Mouse (Mus musculus): Measurements from ENCODE around the gene Rbfox1. TPM values are rescaled to one million over a fixed set of nuclear protein-coding genes. Genes with fewer than 3 reads are reported as not detected.
A peak's percentile ranks its signal among the peaks of the same experiment; 100 is the strongest.

Rbfox1 gene
- polyA plus RNA-seq, 1 experiment from 2014 or later: 2.2 TPM

DNA sequence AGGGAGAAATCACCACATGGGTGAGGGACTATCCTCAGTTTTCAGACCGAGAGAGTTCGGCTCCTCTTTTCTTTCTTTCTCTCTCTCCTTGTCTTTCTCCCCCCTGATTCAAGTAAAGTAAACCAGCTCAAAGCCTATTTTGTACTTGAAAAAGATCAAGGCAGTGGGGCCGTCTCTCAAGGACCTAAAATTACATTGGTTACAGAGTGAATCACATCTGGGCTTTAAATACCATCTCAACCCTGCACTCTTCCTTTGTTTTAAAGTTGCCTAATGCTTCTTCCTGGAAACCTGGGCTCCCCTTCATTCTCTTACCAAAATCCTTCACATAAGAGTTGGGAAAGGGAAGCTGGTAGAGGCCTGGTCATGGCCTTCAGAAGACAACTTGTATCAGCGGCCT is 1267.2 kb downstream of the Rbfox1 start:
- Histone ChIP-seq H3K27me3 (replicated peaks) (peaks cover 4% of the 10 kb centered on the region; the same call in 1 of the 2 replicates), H3K9ac (no peak overlapping the region), H3K36me3 (no peaks in the 10 kb centered on the region), H3K4me2 (no peak overlapping the region), H3K4me1 (replicated peaks) (peaks cover 22% of the 10 kb centered on the region), H3K27ac (ENCODE audit: poor library complexity, severe bottlenecking) (no peak overlapping the region), H3K4me3 (no peak overlapping the region), H3K9me3 (replicated peaks) (no peaks in the 10 kb centered on the region)
- 88% methylated on average over 4 of the region's 4 CpGs for WGBS
- ATAC-seq (ENCODE audit: insufficient number of reproducible peaks, low FRiP score): no peak

- no peak; the same call in 1 of the 2 replicates for ATAC-seq (ENCODE audit: insufficient number of reproducible peaks, low FRiP score)
- Histone ChIP-seq H3K4me2 (no peak overlapping the region), H3K27me3 (replicated peaks) (peaks cover 4% of the 10 kb centered on the region; the same call in 1 of the 2 replicates), H3K9ac (no peak overlapping the region), H3K9me3 (replicated peaks) (no peaks in the 10 kb centered on the region), H3K4me1 (replicated peaks) (peaks cover 22% of the 10 kb centered on the region), H3K27ac (ENCODE audit: poor library complexity, severe bottlenecking) (0 out of 2 replicates have a peak overlapping the region, but pooled peaks have one; percentile 21), H3K4me3 (no peak overlapping the region), H3K36me3 (no peaks in the 10 kb centered on the region)
- WGBS: 69% methylated on average over 3 of the region's 3 CpGs
These were observed 1269.5 kb downstream of the Rbfox1 start for GRCm38 (mm10) chr16:7154671-7155070.

DNA sequence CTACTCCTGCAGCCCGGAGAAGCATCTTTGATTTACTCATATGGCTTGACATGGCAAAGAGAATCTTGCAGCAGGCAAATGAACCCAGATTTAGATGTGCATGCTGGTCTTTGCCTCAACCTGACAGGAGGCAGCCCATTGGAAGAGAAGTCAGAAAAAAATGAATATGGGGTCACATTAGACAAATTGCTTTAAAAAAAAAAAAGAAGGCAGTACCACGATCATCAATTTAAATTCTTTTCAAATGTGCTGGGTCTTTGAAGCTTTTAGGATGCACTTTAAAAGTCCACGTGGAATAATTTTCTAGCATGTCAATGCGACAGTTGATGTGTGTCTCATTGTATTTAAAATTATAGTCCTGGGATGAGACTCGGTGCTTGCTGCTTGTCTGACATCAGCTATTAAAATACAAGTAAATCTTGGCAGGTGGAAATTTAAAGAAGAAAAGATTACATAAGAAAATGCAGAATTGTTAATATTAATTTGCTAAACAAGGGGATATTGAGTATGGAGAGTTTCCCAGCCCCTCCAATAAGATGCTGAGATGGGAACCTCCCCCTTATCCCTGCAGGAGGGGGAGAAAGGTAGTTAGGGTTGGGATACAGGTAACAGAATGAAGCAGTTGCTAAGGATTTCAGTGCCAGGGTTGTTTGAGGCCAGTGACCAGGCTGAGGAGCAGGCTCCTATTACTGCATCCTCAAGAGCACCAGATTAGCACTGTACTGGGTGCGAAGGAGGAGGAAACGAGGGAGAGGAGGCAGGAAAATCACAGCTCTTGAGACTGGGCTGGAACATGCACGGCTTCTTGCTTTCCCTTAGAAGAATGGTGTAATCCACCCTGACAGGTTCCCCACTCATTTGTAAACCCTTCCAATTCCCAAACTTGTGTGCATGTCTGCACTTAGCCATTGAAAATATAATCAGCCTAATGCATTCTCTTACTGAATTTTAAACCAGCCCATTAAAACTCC is 1274.0 kb downstream of the Rbfox1 start:
- no peak overlapping the region for H3K4me3 ChIP-seq
- H3K9ac ChIP-seq: no peak overlapping the region
- ATAC-seq (ENCODE audit: insufficient number of reproducible peaks, low FRiP score): no peak
- H3K27me3 ChIP-seq (replicated peaks): peaks cover 4% of the 10 kb centered on the region; the same call in 1 of the 2 replicates
- no peaks in the 10 kb centered on the region for H3K9me3 ChIP-seq (replicated peaks)
- H3K4me1 ChIP-seq (replicated peaks): peaks cover 15% of the 10 kb centered on the region
- H3K27ac ChIP-seq (ENCODE audit: poor library complexity, severe bottlenecking): no peak overlapping the region
- 72% methylated on average over 8 of the region's 8 CpGs for WGBS
- H3K4me2 ChIP-seq: no peak overlapping the region
- H3K36me3 ChIP-seq: no peaks in the 10 kb centered on the region

GRCm38 (mm10) chr16:7159827-7160217 is 1274.7 kb downstream of the Rbfox1 start:
- Histone ChIP-seq H3K36me3 (no peaks in the 10 kb centered on the region), H3K4me3 (no peak overlapping the region), H3K27ac (ENCODE audit: poor library complexity, severe bottlenecking) (no peak overlapping the region), H3K4me1 (replicated peaks) (peaks cover 10% of the 10 kb centered on the region), H3K9me3 (replicated peaks) (no peaks in the 10 kb centered on the region), H3K9ac (no peak overlapping the region), H3K4me2 (no peak overlapping the region), H3K27me3 (replicated peaks) (peaks cover 2% of the 10 kb centered on the region; the same call in 1 of the 2 replicates)
- 88% methylated on average over 6 of the region's 6 CpGs for WGBS
- no peak for ATAC-seq (ENCODE audit: insufficient number of reproducible peaks, low FRiP score)

DNA sequence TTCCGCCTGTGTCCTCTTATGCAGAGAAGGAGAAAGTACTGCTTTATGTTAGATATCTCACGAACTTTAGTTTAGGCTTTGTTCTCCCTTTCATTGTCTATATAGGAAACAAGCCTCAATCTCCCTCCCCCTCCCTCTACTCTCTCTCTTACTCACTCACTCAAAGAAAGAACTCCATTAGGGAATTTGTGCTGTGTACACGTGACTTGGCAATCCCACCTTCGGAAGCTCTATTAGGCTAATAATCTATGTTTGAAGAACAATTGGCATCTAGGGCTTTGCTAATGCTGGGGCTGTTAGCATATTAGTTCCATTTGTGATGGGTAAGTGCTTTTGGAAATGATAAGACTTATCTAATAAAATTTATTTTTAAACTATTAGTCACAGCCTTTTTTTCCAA is 1277.0 kb downstream of the Rbfox1 start:
- Histone ChIP-seq H3K9ac (no peak overlapping the region), H3K4me2 (no peak overlapping the region), H3K4me1 (replicated peaks) (peaks cover 8% of the 10 kb centered on the region), H3K36me3 (no peaks in the 10 kb centered on the region), H3K27me3 (replicated peaks) (no peaks in the 10 kb centered on the region), H3K27ac (ENCODE audit: poor library complexity, severe bottlenecking) (no peak overlapping the region), H3K9me3 (replicated peaks) (no peaks in the 10 kb centered on the region), H3K4me3 (no peak overlapping the region)
- 72% methylated on average over 4 of the region's 4 CpGs for WGBS
- ATAC-seq (ENCODE audit: insufficient number of reproducible peaks, low FRiP score): no peak

DNA sequence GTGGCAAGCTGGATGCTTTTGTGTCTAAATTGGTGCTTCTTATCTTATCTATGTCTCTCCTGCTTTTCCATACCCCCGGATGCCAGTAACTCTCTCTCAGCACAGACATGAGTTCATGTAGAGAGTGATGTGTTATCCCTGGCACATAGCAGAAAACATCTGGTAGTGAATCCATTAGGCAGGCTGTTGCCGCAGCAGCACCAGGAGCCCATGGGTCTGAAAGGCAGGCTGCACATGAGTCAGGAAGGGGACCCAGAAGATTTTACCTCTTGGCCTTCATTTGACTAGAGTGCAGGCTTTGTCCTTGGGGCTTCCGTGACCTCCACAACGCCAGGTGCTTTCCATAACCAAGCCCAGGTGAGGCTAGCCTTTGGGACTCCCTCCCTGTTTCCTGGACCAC is 1278.5 kb downstream of the Rbfox1 start:
- Histone ChIP-seq H3K4me3 (no peak overlapping the region), H3K4me2 (no peak overlapping the region), H3K27ac (ENCODE audit: poor library complexity, severe bottlenecking) (no peak overlapping the region), H3K9ac (no peak overlapping the region), H3K4me1 (replicated peaks) (peaks cover 13% of the 10 kb centered on the region), H3K36me3 (no peaks in the 10 kb centered on the region), H3K9me3 (replicated peaks) (no peaks in the 10 kb centered on the region), H3K27me3 (replicated peaks) (no peaks in the 10 kb centered on the region)
- no peak for ATAC-seq (ENCODE audit: insufficient number of reproducible peaks, low FRiP score)
- WGBS: 48% methylated on average over 4 of the region's 4 CpGs

DNA sequence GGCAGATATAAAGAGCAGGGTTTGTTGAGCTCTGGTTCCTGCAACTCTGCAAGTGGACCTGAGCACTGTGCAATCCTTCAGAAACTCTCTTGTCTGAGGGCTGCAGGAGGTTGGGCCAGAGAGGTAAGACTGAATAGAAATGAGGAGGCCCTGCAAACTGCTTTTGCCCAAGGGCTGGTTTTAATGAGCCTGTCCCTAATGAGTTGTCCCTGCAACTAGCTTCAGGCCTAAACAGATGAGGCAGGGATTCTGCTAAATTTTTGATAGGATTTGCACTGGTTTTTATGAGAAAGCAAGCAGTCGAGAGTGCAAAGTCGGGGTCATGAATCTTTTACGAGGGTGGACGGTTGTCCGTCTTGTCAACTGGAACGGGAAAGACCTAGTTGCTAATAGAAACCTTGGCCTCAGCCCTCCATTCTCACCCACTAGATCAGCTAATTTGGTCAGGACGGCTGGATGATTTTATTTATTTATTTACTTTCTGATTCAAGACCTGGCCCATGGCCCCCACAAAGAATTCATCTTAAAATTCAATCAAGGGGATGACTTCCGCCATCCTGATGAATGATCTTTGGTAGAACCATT is 1279.1 kb downstream of the Rbfox1 start:
- 86% methylated on average over 8 of the region's 8 CpGs for WGBS
- ATAC-seq (ENCODE audit: insufficient number of reproducible peaks, low FRiP score): no peak
- Histone ChIP-seq H3K36me3 (no peaks in the 10 kb centered on the region), H3K9me3 (replicated peaks) (no peaks in the 10 kb centered on the region), H3K4me2 (no peak overlapping the region), H3K27me3 (replicated peaks) (no peaks in the 10 kb centered on the region), H3K27ac (ENCODE audit: poor library complexity, severe bottlenecking) (no peak overlapping the region), H3K9ac (no peak overlapping the region), H3K4me3 (no peak overlapping the region), H3K4me1 (replicated peaks) (peaks cover 13% of the 10 kb centered on the region)

GRCm38 (mm10) chr16:7175960-7176359 is 1290.8 kb downstream of the Rbfox1 start:
- no peaks in the 10 kb centered on the region for H3K4me1 ChIP-seq (replicated peaks)
- no peak for ATAC-seq (ENCODE audit: insufficient number of reproducible peaks, low FRiP score)
- 94% methylated on average over 2 of the region's 2 CpGs for WGBS
- H3K9me3 ChIP-seq (replicated peaks): no peaks in the 10 kb centered on the region
- H3K4me2 ChIP-seq: no peak overlapping the region
- H3K27ac ChIP-seq (ENCODE audit: poor library complexity, severe bottlenecking): no peak overlapping the region
- no peak overlapping the region for H3K9ac ChIP-seq
- H3K4me3 ChIP-seq: no peak overlapping the region
- no peaks in the 10 kb centered on the region for H3K36me3 ChIP-seq
- no peaks in the 10 kb centered on the region for H3K27me3 ChIP-seq (replicated peaks)

- Histone ChIP-seq H3K4me1 (replicated peaks) (peaks cover 4% of the 10 kb centered on the region), H3K4me3 (no peak overlapping the region), H3K9ac (no peak overlapping the region), H3K27me3 (replicated peaks) (no peaks in the 10 kb centered on the region), H3K36me3 (no peaks in the 10 kb centered on the region), H3K27ac (ENCODE audit: poor library complexity, severe bottlenecking) (no peak overlapping the region), H3K4me2 (no peak overlapping the region), H3K9me3 (replicated peaks) (no peaks in the 10 kb centered on the region)
- no peak for ATAC-seq (ENCODE audit: insufficient number of reproducible peaks, low FRiP score)
- WGBS: 27% methylated on average over 2 of the region's 2 CpGs
These were observed 1302.6 kb downstream of the Rbfox1 start for GRCm38 (mm10) chr16:7187788-7188187.

DNA sequence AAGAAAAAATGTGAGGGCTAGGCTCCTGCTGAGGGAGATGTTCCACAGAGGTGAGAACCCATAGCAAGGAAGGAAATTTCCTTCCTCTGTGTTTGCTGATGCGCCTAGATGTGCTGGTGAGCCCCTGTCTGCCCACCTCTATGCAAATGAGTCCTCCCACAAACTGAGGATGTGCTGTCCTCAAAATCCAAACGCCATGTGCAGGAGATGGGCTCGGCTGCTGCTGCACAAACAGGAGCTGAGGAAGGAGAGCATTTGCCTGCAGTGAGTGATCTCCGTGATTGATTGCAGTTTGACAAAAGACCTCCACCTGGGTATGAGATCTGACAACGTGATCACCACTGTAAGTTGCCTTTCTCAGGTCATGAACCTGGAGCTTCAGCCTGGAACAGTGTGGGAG is 1308.4 kb downstream of the Rbfox1 start:
- Histone ChIP-seq H3K27me3 (replicated peaks) (0 out of 2 replicates have a peak, but pooled peaks cover 4% of the 10 kb centered on the region), H3K36me3 (no peaks in the 10 kb centered on the region), H3K9ac (no peak overlapping the region), H3K27ac (ENCODE audit: poor library complexity, severe bottlenecking) (no peak overlapping the region), H3K4me3 (no peak overlapping the region), H3K4me2 (no peak overlapping the region), H3K9me3 (replicated peaks) (no peaks in the 10 kb centered on the region), H3K4me1 (replicated peaks) (no peaks in the 10 kb centered on the region)
- ATAC-seq (ENCODE audit: insufficient number of reproducible peaks, low FRiP score): no peak
- WGBS: 74% methylated on average over 5 of the region's 5 CpGs

DNA sequence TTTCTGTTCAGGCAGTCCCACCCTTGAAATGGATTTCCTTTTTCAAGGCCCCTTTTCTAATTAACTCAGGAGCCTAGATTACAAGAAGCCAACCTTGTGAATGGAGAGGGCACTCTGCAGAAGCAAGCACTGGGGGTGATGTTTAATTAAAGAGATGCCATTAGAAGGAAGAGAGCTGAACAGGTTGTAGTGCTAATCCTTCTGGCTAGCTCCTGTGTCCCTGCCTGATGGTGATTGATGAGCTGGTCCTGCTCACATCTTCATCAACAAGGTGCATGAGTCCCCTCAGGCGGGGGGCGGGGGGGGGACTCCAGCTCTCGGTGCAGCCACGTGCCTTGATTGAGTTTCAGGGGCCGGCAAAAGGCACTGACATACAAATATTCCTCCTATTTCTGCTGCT is 1312.8 kb downstream of the Rbfox1 start:
- H3K36me3 ChIP-seq: no peaks in the 10 kb centered on the region
- WGBS: 86% methylated on average over 5 of the region's 5 CpGs
- no peak overlapping the region for H3K9ac ChIP-seq
- no peak overlapping the region for H3K27ac ChIP-seq (ENCODE audit: poor library complexity, severe bottlenecking)
- 0 out of 2 replicates have a peak, but pooled peaks cover 4% of the 10 kb centered on the region for H3K27me3 ChIP-seq (replicated peaks)
- no peak for ATAC-seq (ENCODE audit: insufficient number of reproducible peaks, low FRiP score)
- H3K4me1 ChIP-seq (replicated peaks): no peaks in the 10 kb centered on the region
- no peak overlapping the region for H3K4me3 ChIP-seq
- no peaks in the 10 kb centered on the region for H3K9me3 ChIP-seq (replicated peaks)
- H3K4me2 ChIP-seq: no peak overlapping the region
